Mouse (Mus musculus): Measurements from ENCODE around the gene Aaas. TPM values are rescaled to one million over a fixed set of nuclear protein-coding genes. Genes with fewer than 3 reads are reported as not detected.

Aaas gene
- polyA plus RNA-seq, 1 experiment: 18.1 TPM

- peaks cover 22% of the 10 kb centered on the region for H3K4me1 ChIP-seq (ENCODE audit: control insufficient read depth)
- no peak overlapping the region for H3K4me3 ChIP-seq (replicated peaks)
- no peaks in the 10 kb centered on the region for H3K9me3 ChIP-seq (ENCODE audit: control insufficient read depth, low read length)
- peaks cover 26% of the 10 kb centered on the region for H3K27me3 ChIP-seq (ENCODE audit: control insufficient read depth)
- TF ChIP-seq GATA1 (IDR thresholded peaks at IDR 0.05; ENCODE audit: low read length): no peak
- no peak for TF ChIP-seq TAL1 (IDR thresholded peaks at IDR 0.05; ENCODE audit: low read length)
- no peaks in the 10 kb centered on the region for H3K36me3 ChIP-seq (ENCODE audit: control insufficient read depth)
Measured at GRCm38 (mm10) chr15:102381575-102381974, 31.0 kb upstream of the Aaas start.

- no peaks in the 10 kb centered on the region; the same call in 1 of the 2 replicates for H3K9me3 ChIP-seq (ENCODE audit: control insufficient read depth, low read length)
- peaks cover 26% of the 10 kb centered on the region for H3K4me1 ChIP-seq (ENCODE audit: control insufficient read depth)
- peak overlapping the region; percentile 2 for H3K4me3 ChIP-seq (replicated peaks)
- peaks cover 61% of the 10 kb centered on the region for H3K27me3 ChIP-seq (ENCODE audit: control insufficient read depth)
- TF ChIP-seq GATA1 (IDR thresholded peaks at IDR 0.05; ENCODE audit: low read length): no peak
- no peak for TF ChIP-seq TAL1 (IDR thresholded peaks at IDR 0.05; ENCODE audit: low read length)
- no peaks in the 10 kb centered on the region for H3K36me3 ChIP-seq (ENCODE audit: control insufficient read depth)
Measured at GRCm38 (mm10) chr15:102377810-102378262, 27.3 kb upstream of the Aaas start.

- Histone ChIP-seq H3K4me3 (replicated peaks) (peak overlapping the region; percentile 68), H3K4me1 (ENCODE audit: control insufficient read depth) (peaks cover 26% of the 10 kb centered on the region), H3K9me3 (ENCODE audit: control insufficient read depth, low read length) (no peaks in the 10 kb centered on the region; the same call in 1 of the 2 replicates), H3K36me3 (ENCODE audit: control insufficient read depth) (no peaks in the 10 kb centered on the region), H3K27me3 (ENCODE audit: control insufficient read depth) (peaks cover 64% of the 10 kb centered on the region)
- TF ChIP-seq GATA1 (IDR thresholded peaks at IDR 0.05; ENCODE audit: low read length): no peak
Measured at GRCm38 (mm10) chr15:102377163-102377543, 26.6 kb upstream of the Aaas start.

GRCm38 (mm10) chr15:102376453-102377162 lies 26.0 kb upstream of the Aaas start:
- H3K4me3 ChIP-seq (replicated peaks): peak overlapping the region; percentile 68
- peaks cover 69% of the 10 kb centered on the region for H3K27me3 ChIP-seq (ENCODE audit: control insufficient read depth)
- no peaks in the 10 kb centered on the region; the same call in 1 of the 2 replicates for H3K9me3 ChIP-seq (ENCODE audit: control insufficient read depth, low read length)
- no peak for TF ChIP-seq TAL1 (IDR thresholded peaks at IDR 0.05; ENCODE audit: low read length)
- TF ChIP-seq GATA1 (IDR thresholded peaks at IDR 0.05; ENCODE audit: low read length): no peak
- no peaks in the 10 kb centered on the region for H3K36me3 ChIP-seq (ENCODE audit: control insufficient read depth)
- H3K4me1 ChIP-seq (ENCODE audit: control insufficient read depth): peaks cover 24% of the 10 kb centered on the region

GRCm38 (mm10) chr15:102370727-102371126 lies 20.2 kb upstream of the Aaas start:
- Histone ChIP-seq H3K36me3 (ENCODE audit: control insufficient read depth) (no peaks in the 10 kb centered on the region), H3K27me3 (ENCODE audit: control insufficient read depth) (peaks cover 90% of the 10 kb centered on the region), H3K9me3 (ENCODE audit: control insufficient read depth, low read length) (peaks cover 9% of the 10 kb centered on the region), H3K4me1 (ENCODE audit: control insufficient read depth) (no peaks in the 10 kb centered on the region), H3K4me3 (replicated peaks) (no peak overlapping the region)
- TF ChIP-seq TAL1 (IDR thresholded peaks at IDR 0.05; ENCODE audit: low read length): no peak
- no peak for TF ChIP-seq GATA1 (IDR thresholded peaks at IDR 0.05; ENCODE audit: low read length)

GRCm38 (mm10) chr15:102369972-102370371 lies 19.4 kb upstream of the Aaas start:
- peaks cover 9% of the 10 kb centered on the region for H3K9me3 ChIP-seq (ENCODE audit: control insufficient read depth, low read length)
- no peak overlapping the region for H3K4me3 ChIP-seq (replicated peaks)
- TF ChIP-seq GATA1 (IDR thresholded peaks at IDR 0.05; ENCODE audit: low read length): no peak
- no peak for TF ChIP-seq TAL1 (IDR thresholded peaks at IDR 0.05; ENCODE audit: low read length)
- peaks cover 90% of the 10 kb centered on the region for H3K27me3 ChIP-seq (ENCODE audit: control insufficient read depth)
- no peaks in the 10 kb centered on the region for H3K36me3 ChIP-seq (ENCODE audit: control insufficient read depth)
- H3K4me1 ChIP-seq (ENCODE audit: control insufficient read depth): no peaks in the 10 kb centered on the region

- Histone ChIP-seq H3K4me1 (ENCODE audit: control insufficient read depth) (no peaks in the 10 kb centered on the region), H3K9me3 (ENCODE audit: control insufficient read depth, low read length) (peaks cover 9% of the 10 kb centered on the region), H3K27me3 (ENCODE audit: control insufficient read depth) (peaks cover 94% of the 10 kb centered on the region), H3K4me3 (replicated peaks) (no peak within 1 kb of the TSS), H3K36me3 (ENCODE audit: control insufficient read depth) (no peaks in the 10 kb centered on the region)
- no peak for TF ChIP-seq TAL1 (IDR thresholded peaks at IDR 0.05; ENCODE audit: low read length)
- TF ChIP-seq GATA1 (IDR thresholded peaks at IDR 0.05; ENCODE audit: low read length): no peak
Measured at GRCm38 (mm10) chr15:102366733-102367344, 16.3 kb upstream of the Aaas start, which contains the start of gene Sp7. TSS of gene Sp7 (minus strand) at chr15:102367182.

- peaks cover 92% of the 10 kb centered on the region for H3K27me3 ChIP-seq (ENCODE audit: control insufficient read depth)
- no peak for TF ChIP-seq TAL1 (IDR thresholded peaks at IDR 0.05; ENCODE audit: low read length)
- no peak for TF ChIP-seq GATA1 (IDR thresholded peaks at IDR 0.05; ENCODE audit: low read length)
- H3K36me3 ChIP-seq (ENCODE audit: control insufficient read depth): no peaks in the 10 kb centered on the region
- H3K4me3 ChIP-seq (replicated peaks): no peak overlapping the region
- no peaks in the 10 kb centered on the region for H3K4me1 ChIP-seq (ENCODE audit: control insufficient read depth)
- peaks cover 9% of the 10 kb centered on the region for H3K9me3 ChIP-seq (ENCODE audit: control insufficient read depth, low read length)
Measured at GRCm38 (mm10) chr15:102366238-102366637, 15.7 kb upstream of the Aaas start.

- H3K27me3 ChIP-seq (ENCODE audit: control insufficient read depth): peaks cover 88% of the 10 kb centered on the region
Measured at GRCm38 (mm10) chr15:102364678-102365077, 14.1 kb upstream of the Aaas start.

More at GRCm38 (mm10) chr15:102364678-102365077, 14.1 kb upstream of the Aaas start:
- no peaks in the 10 kb centered on the region for H3K36me3 ChIP-seq (ENCODE audit: control insufficient read depth)
- H3K9me3 ChIP-seq (ENCODE audit: control insufficient read depth, low read length): peaks cover 9% of the 10 kb centered on the region
- TF ChIP-seq TAL1 (IDR thresholded peaks at IDR 0.05; ENCODE audit: low read length) (no peak), GATA1 (IDR thresholded peaks at IDR 0.05; ENCODE audit: low read length) (no peak)
- H3K4me1 ChIP-seq (ENCODE audit: control insufficient read depth): no peaks in the 10 kb centered on the region
- no peak overlapping the region for H3K4me3 ChIP-seq (replicated peaks)

Data from erythroblast, embryonic 14.5 days (primary cell).